Mouse (Mus musculus) midbrain, embryonic 16.5 days (tissue): ENCODE measurements around the gene Dapk1. TPM values are rescaled to one million over a fixed set of nuclear protein-coding genes. Genes with fewer than 3 reads are reported as not detected.
A peak's percentile ranks its signal among the peaks of the same experiment; 100 is the strongest.

Experiments
- ATAC-seq: fragments of 200-750 bp; cut with Nextera tagmentation; 2 replicates; pipeline ENCODE4 v1.8.0; 2017; ENCODE audit warnings: moderate TSS enrichment
- H3K27ac ChIP-seq: fragments of 300-500 bp; sonication (generic); 2 replicates; pipeline ENCODE4 v1.5.1; 2014; ENCODE audit warnings: mild to moderate bottlenecking, low read length, mixed read lengths
- H3K27me3 ChIP-seq: fragments of 300-500 bp; sonication (generic); 2 replicates; pipeline ENCODE4 v1.6.1; 2014; ENCODE audit warnings: low read depth, low read length, mixed read lengths; ENCODE audit not compliant: control insufficient read depth, insufficient read depth
- H3K36me3 ChIP-seq: fragments of 300-500 bp; sonication (generic); 2 replicates; pipeline ENCODE4 v1.6.1; 2014; ENCODE audit warnings: mild to moderate bottlenecking, low read length, moderate library complexity, mixed read lengths; ENCODE audit not compliant: control insufficient read depth, insufficient read depth
- H3K4me1 ChIP-seq: fragments of 300-500 bp; sonication (generic); 2 replicates; pipeline ENCODE4 v1.6.1; 2014; ENCODE audit warnings: mild to moderate bottlenecking, low read length, mixed read lengths; ENCODE audit not compliant: control insufficient read depth, insufficient read depth
- H3K4me2 ChIP-seq: fragments of 300-500 bp; sonication (generic); 2 replicates; pipeline ENCODE4 v1.6.1; 2014; ENCODE audit warnings: mild to moderate bottlenecking, low read length, mixed read lengths
- H3K4me3 ChIP-seq: fragments of 300-500 bp; sonication (generic); 2 replicates; pipeline ENCODE4 v1.5.1; 2014; ENCODE audit warnings: low read depth, mild to moderate bottlenecking, low read length, moderate library complexity, mixed read lengths
- H3K9ac ChIP-seq: fragments of 300-500 bp; sonication (generic); 2 replicates; pipeline ENCODE4 v1.6.1; 2014; ENCODE audit warnings: low read depth, low read length, mixed read lengths
- H3K9me3 ChIP-seq: fragments of 300-500 bp; sonication (generic); replicated peaks from 2 replicates; pipeline ENCODE4 v1.6.1; 2014; ENCODE audit warnings: mild to moderate bottlenecking, low read length, mixed read lengths; ENCODE audit not compliant: control insufficient read depth, poor library complexity, severe bottlenecking
- WGBS: fragments of 180-500 bp; shearing (Covaris S2); extraction: QIAGEN DNeasy Blood & Tissue Kit; methylation state at CpG from one replicate; pipeline ENCODE4 v1.1.7; 2014; 5-methylcytosine and 5-hydroxymethylcytosine counted together
- polyA plus RNA-seq: library from polyadenylated mRNA; unstranded; fragments of >200 nt; fragmentation: Nextera tagmentation; extraction: Ambion mirVana; gene quantifications from 2 replicates; pipeline ENCODE4 v1.2.1, GENCODE M21; 2015

The Dapk1 gene
- polyA plus RNA-seq, 1 experiment from 2014 or later, result 44.6 TPM

GRCm38 (mm10) chr13:60743381-60744077 is 141.8 kb downstream of the Dapk1 start:
- peak; percentile 20 for ATAC-seq
- Histone ChIP-seq H3K4me1 (no peaks in the 10 kb centered on the region), H3K4me2 (no peak overlapping the region), H3K9me3 (no peaks in the 10 kb centered on the region), H3K27ac (no peak overlapping the region), H3K36me3 (peaks cover 16% of the 10 kb centered on the region), H3K4me3 (no peak overlapping the region), H3K27me3 (no peaks in the 10 kb centered on the region), H3K9ac (no peak overlapping the region)
- 65% methylated on average over 13 of the region's 13 CpGs for WGBS

DNA sequence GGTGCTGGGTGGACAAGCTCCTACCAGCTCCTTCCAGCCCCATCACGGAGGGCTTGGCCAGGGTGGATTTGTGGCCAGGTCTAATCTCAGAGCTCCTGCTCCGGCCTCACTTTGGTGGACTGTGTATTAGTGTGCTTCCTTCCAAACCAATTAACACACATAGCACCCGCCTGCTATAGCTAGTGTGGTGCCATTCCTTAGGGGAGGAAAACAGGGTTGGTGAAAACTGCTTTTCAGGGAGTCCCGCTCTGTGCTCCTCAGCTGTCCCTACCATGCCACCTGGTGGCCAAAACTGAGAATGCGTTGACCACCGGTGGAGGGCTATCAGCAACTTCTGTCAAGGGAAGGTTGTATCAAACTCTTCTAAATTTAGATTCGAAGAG is 142.3 kb downstream of the Dapk1 start:
- Histone ChIP-seq H3K27me3 (no peaks in the 10 kb centered on the region), H3K27ac (no peak overlapping the region), H3K4me3 (no peak overlapping the region), H3K9me3 (no peaks in the 10 kb centered on the region), H3K9ac (no peak overlapping the region), H3K36me3 (peaks cover 19% of the 10 kb centered on the region), H3K4me1 (no peaks in the 10 kb centered on the region), H3K4me2 (no peak overlapping the region)
- 31% methylated on average over 7 of the region's 7 CpGs for WGBS
- ATAC-seq, result peak; percentile 68

GRCm38 (mm10) chr13:60744736-60745135 is 143.0 kb downstream of the Dapk1 start:
- Histone ChIP-seq H3K9ac (no peak overlapping the region), H3K27me3 (no peaks in the 10 kb centered on the region), H3K4me1 (no peaks in the 10 kb centered on the region), H3K27ac (no peak overlapping the region), H3K36me3 (peaks cover 22% of the 10 kb centered on the region), H3K4me2 (no peak overlapping the region), H3K9me3 (no peaks in the 10 kb centered on the region), H3K4me3 (no peak overlapping the region)
- ATAC-seq, result no peak
- 89% methylated on average over 3 of the region's 3 CpGs for WGBS

DNA sequence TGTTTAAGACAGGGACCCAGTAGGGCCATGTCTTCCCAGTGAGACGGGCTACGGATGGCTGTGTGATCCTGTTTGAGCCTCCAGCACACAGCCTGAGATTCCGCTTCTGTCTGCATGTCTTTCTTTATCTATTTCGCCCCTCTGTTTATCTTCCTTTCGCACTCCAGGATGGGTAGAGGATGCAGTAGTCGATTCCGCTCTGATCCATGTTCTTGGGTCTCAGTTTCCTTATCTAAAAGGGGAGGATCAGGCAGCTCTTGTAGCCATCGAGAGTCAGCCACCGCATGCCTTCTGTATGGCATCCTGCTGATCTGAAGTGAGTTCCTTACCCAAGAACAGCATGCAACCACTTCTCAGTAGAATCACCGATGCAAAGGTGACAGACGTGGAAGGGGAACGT is 143.6 kb downstream of the Dapk1 start:
- ATAC-seq, result no peak
- WGBS, result 92% methylated on average over 12 of the region's 12 CpGs
- Histone ChIP-seq H3K4me3 (no peak overlapping the region), H3K9me3 (no peaks in the 10 kb centered on the region), H3K4me2 (no peak overlapping the region), H3K9ac (no peak overlapping the region), H3K27me3 (no peaks in the 10 kb centered on the region), H3K36me3 (peaks cover 22% of the 10 kb centered on the region), H3K4me1 (no peaks in the 10 kb centered on the region), H3K27ac (no peak overlapping the region)

DNA sequence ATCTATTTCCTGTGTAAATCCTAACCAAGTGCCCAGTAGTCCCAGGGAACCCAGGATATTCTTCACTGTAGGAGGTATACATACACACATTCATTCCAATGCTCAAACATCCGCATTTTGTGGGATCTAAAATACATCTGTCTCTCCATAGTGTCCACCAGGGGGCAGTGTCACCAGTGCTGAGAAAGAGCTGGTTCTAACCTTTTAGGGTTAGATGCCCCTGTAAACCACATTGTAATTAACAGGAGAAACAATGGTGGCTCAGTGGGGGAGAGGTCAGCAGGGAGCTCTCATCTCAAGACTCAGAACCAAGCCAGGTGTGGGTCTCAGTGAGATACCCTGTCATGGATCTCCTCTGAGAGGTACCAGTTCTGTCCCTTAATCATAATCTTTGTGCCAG is 144.5 kb downstream of the Dapk1 start:
- H3K27ac ChIP-seq, result no peak overlapping the region
- ATAC-seq, result no peak
- H3K4me3 ChIP-seq, result no peak overlapping the region
- no peaks in the 10 kb centered on the region for H3K9me3 ChIP-seq
- H3K4me2 ChIP-seq, result no peak overlapping the region
- no peaks in the 10 kb centered on the region for H3K4me1 ChIP-seq
- H3K27me3 ChIP-seq, result no peaks in the 10 kb centered on the region
- no peak overlapping the region for H3K9ac ChIP-seq
- peaks cover 22% of the 10 kb centered on the region for H3K36me3 ChIP-seq
- WGBS, result 25% methylated on average over 1 of the region's 1 CpGs

- Histone ChIP-seq H3K9me3 (no peaks in the 10 kb centered on the region), H3K27ac (no peak overlapping the region), H3K27me3 (no peaks in the 10 kb centered on the region), H3K36me3 (peaks cover 28% of the 10 kb centered on the region), H3K4me2 (no peak overlapping the region), H3K4me3 (no peak overlapping the region), H3K4me1 (no peaks in the 10 kb centered on the region), H3K9ac (no peak overlapping the region)
- ATAC-seq, result no peak
- 90% methylated on average over 1 of the region's 1 CpGs for WGBS
Measured at GRCm38 (mm10) chr13:60747201-60747600, 145.5 kb downstream of the Dapk1 start.

DNA sequence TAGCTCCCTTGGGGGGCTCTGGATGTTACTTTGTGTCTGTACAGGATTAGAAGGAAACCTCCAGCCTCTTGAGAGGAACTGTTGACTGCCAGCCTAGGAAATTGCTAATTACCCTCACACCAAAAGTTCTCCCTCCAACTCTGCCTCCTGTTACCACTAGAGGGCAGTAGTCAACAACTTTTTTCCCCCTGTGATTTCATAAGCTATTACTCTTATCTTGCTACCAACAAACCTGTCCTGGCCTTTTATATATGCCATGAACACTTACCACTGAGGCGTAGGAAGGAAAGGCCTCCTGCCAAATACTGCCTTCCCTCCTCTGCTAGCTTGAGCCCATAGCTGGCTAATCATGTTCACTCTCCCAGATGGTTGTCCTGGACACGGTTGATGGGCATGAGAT is 146.8 kb downstream of the Dapk1 start:
- H3K27me3 ChIP-seq, result no peaks in the 10 kb centered on the region
- no peak overlapping the region for H3K4me3 ChIP-seq
- 88% methylated on average over 2 of the region's 2 CpGs for WGBS
- H3K4me2 ChIP-seq, result no peak overlapping the region
- H3K36me3 ChIP-seq, result peaks cover 41% of the 10 kb centered on the region
- no peaks in the 10 kb centered on the region for H3K4me1 ChIP-seq
- H3K9me3 ChIP-seq, result no peaks in the 10 kb centered on the region
- ATAC-seq, result no peak
- H3K27ac ChIP-seq, result no peak overlapping the region
- no peak overlapping the region for H3K9ac ChIP-seq

GRCm38 (mm10) chr13:60750930-60751329 is 149.2 kb downstream of the Dapk1 start:
- no peaks in the 10 kb centered on the region for H3K27me3 ChIP-seq
- H3K9ac ChIP-seq, result no peak overlapping the region
- H3K27ac ChIP-seq, result no peak overlapping the region
- H3K4me1 ChIP-seq, result no peaks in the 10 kb centered on the region
- peaks cover 44% of the 10 kb centered on the region for H3K36me3 ChIP-seq
- ATAC-seq, result no peak
- H3K4me3 ChIP-seq, result no peak overlapping the region
- no peaks in the 10 kb centered on the region for H3K9me3 ChIP-seq
- WGBS, result 91% methylated on average over 7 of the region's 7 CpGs
- H3K4me2 ChIP-seq, result no peak overlapping the region

GRCm38 (mm10) chr13:60753216-60753615 is 151.5 kb downstream of the Dapk1 start:
- Histone ChIP-seq H3K4me3 (no peak overlapping the region), H3K4me2 (no peak overlapping the region), H3K9ac (no peak overlapping the region), H3K27ac (no peak overlapping the region), H3K9me3 (no peaks in the 10 kb centered on the region), H3K27me3 (no peaks in the 10 kb centered on the region), H3K4me1 (no peaks in the 10 kb centered on the region), H3K36me3 (peaks cover 56% of the 10 kb centered on the region)
- no peak for ATAC-seq
- 94% methylated on average over 6 of the region's 6 CpGs for WGBS
